Mouse (Mus musculus) urinary bladder, adult 2 months (tissue): ENCODE data around the gene Arhgap35. TPM values are rescaled to one million over a fixed set of nuclear protein-coding genes. Genes with fewer than 3 reads are reported as not detected.
"Not testable (repeated sequence)": the region's sequence is repeated elsewhere in the genome, so short reads cannot be mapped to it uniquely, and the experiment has no call there.

Experiments used
- DNase-seq: peaks from one replicate; pipeline ENCODE4 v3.0.0; 2022; ENCODE audit warnings: low spot score
- polyA plus RNA-seq: library from polyadenylated mRNA; depleted of rRNA; stranded (reverse); fragments of >200 nt; gene quantifications from 2 replicates; pipeline ENCODE4 v1.2.3, GENCODE M21; 2012

The Arhgap35 gene
- polyA plus RNA-seq, 1 experiment: 17.8 TPM

DNA sequence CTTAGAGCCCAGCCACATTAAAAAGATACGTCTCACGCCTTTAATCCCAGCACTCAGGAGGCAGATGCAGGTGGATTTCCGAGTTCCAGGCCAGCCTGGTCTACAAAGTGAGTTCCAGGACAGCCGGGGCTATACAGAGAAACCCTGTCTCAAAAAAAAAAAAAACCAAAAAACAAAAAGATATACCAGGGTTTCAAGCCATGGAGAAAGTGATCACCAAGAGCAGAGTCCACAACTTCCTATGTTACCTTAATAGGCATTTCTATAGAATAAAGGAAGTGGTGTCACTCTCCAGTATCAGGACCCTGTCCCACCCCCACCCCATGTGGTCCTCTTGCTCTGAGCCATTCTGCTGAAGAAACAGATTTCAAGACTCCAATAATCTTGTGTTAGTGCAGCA is 8.0 kb downstream of the Arhgap35 start:
- not testable (repeated sequence) for DNase-seq

DNA sequence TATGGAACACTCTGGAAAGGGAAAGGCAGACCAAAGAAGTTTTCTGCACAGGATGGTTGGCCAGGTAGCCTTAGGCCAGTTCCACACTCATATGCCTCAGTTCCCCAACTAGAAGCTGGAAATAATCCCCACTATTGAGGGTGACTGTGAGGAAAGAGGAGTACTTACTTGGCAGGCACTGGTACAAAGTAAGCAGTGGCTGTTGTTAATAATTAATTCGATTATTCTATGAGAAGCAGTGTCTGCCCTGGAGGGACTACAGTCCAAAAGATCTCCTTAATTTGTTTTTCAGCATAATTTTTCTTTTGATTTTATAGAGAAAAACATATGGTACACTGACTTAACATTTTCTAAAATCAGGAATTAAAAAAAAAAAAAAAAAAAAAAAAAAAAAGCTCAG is 10.7 kb downstream of the Arhgap35 start:
- DNase-seq: no peak

DNA sequence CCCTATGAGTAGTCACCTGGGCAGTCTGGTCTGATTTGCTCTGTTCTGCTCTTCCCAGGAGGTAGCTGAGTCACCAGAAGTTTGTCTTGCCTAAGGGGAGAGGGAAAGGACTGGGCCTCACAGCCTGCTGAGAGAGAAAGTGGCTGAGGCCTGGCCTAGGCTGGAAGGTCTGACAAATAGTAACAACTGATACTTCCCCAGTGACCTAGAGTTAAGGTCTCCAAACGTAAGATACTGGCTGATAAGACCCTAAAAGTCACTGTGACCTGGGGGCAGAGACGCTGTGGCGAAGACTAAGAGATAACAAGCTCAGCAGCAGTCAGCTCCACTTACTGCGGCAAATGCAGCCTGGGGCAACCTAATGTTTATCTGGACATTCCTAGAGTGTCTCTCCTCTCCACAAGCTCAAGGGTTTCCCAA is 13.1 kb downstream of the Arhgap35 start:
- DNase-seq: no peak

DNA sequence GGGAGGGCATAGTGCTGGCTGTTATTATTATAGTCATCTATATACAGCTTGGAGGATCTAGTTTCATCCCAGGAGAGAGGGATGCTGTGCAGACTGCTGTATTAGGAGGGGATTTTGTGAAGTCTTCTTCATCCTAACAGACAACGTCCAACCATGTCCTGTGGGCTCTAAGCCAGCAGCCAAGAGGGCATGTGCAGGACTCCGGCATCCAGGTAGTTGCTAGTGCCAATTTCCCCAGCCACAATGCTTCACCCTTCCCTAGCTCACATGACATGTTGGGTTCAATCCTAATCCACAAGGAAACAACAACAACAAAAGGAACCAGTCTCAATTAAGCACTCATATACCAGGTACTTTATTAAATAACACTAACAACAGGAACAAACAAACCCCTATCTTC is 15.8 kb downstream of the Arhgap35 start:
- DNase-seq: no peak

DNA sequence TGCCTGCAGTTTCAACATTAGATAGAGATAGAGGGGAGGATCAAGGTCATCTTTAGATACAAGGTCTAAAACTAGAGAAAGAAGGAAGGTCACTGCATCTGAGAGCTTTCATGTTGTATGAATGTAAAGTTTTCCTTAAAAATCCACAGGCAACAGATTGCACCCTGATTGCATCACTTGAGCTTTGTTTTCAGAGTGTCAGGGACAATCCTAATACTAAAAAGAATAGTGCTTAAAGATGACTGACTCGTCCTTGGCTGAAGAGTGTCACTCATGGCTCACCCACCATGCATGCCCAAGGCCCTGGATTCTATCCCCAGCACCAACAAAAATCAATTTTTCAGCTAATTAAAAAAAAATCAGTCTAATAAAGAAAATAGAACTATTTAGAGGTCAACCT is 23.5 kb downstream of the Arhgap35 start:
- DNase-seq: no peak

DNA sequence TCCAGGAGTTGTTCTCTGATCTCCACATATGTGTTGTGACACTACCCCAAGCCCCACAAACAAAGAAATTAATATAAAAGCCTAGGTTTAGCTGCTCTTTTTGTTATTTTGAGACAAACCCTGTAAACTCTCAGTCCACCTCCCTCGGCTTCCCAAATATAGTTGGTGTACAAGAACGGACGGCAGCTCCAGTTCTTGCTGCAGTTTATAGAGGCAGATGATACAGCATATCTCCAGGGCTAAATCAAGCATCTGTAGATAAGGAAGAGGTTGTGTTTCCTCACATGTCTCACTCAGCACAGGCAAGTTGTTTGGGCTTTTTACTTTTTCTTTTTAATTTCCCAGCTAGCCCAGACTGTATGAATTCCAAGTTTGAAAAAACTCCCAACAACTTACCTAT is 27.1 kb downstream of the Arhgap35 start:
- no peak for DNase-seq

DNA sequence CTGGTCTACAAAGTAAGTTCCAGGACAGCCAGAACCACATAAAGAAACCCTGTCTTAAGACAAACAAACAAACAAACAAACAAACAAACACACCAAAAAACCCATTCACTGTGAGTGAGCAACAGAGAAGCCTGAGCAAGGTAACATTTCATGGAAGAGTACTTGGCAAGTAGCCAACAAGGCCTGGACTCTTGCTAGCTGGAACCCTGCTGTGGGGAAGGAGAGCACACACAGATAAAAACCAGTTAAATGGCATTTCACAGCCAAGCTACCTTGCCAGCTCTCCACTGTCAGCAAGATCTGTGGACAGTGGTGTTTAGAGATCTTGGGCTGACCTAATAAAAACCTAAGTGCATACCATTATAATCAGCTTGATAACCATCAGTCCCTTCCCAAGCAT is 30.4 kb downstream of the Arhgap35 start:
- DNase-seq: no peak

DNA sequence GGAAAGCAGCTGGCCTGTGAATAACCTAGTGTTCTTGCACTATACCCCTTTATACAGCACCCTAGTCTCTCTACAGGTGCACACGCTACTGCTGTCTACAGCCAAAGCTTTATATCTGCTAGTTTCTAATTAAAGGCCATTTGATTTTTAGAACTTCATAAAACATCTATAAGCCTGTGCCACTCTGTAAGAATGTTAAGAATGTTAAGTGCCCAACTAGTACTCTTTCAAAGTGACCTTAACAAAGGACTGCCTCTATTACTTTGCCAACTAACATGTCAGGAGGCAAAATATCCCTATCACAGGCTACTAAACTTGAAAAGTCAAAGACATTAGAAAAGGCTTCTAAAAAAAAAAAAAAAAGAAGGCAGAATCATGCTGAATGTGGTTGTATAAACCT is 31.0 kb downstream of the Arhgap35 start:
- DNase-seq: no peak

DNA sequence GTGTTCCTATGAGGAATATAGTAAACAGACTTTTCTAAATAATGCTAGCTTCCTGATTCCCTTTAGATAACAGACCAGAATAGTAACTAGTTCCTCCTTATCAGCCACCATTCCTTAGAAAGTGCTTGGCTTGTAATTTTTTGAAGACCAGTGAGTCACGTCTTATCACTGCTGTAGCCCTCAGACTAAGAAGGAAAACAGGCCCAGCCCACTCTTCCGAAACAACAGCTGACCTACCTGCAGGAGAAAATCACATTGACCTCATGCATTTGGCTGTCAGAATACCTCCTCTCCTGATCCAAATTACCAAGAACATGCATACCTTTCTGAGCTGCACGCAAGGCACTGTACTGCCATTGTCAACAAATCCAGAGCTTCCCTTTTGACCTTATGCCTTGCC is 32.5 kb downstream of the Arhgap35 start:
- no peak for DNase-seq

DNA sequence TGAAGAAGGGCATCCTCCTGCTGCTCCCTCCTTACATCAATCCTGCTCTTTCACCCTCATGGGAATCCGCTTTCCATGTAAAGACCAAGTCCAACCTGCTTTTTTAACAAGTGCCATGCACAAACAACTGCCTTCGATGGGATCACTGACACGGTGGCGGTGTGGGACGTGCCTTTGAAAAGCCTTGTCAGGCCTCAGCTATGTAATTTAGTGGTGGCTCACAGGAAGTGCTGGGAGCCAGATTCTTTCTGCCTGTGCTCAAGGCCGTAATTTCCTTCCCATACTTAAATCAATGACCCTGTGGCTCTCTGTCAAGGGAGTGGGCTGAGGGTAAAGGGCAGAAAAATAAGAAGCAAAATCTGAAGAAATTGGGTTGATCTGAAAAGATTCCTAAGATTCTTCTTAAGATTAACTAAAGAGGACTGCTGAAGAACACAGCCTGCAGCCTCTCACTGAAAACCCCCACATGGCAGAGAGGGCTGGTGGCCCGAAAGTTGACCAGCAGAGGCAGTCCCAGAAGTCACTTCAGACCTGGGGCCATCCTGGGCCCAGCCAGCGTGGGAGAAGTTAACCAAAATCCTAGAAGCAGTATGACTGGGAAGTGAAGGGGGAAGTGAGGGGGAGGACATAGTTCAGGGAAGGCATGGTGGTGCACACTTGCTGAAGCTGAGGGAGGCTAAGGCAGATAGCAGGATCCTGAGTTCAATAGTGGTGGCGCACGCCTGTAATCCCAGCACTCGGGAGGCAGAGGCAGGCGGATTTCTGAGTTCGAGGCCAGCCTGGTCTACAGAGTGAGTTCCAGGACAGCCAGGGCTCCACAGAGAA is 33.3 kb downstream of the Arhgap35 start:
- no peak for DNase-seq

DNA sequence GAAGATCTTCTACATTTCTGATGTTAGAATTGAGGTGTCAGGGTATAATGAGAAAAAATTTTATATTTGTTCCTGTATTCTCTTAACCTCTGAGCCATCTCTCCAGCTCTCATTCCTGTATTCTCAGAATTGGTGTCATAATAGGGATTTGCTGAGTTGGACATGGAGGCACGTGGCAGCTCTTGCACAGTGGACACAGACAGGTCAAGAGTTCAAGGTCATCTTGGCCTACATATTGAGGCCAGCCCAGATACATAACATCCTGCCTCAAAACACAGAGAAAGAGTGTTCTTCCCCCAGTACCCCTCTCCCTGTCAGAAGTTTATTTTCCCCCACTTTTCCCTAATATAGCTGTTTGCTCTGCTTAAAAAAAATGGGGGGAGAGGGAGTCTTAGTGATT is 38.1 kb downstream of the Arhgap35 start:
- no peak for DNase-seq

DNA sequence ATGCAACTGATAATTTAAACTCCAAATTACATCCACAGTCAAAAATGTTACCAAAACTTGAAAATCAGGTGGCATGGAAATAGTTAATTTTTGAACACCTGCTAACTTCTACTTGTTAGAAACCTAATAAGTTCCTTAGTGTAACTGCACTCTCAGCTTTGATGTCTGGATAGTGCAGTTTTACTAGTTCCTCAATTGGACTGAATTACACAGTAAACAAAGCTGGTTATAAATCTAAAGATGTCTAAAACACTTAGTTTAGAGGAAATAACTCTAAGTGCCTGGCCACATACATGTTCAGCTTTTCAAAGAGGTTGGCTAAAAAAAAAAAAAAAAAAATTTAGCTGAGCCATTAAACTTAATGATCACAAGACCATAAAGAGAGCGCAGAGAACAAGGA is 43.6 kb downstream of the Arhgap35 start:
- DNase-seq: no peak

DNA sequence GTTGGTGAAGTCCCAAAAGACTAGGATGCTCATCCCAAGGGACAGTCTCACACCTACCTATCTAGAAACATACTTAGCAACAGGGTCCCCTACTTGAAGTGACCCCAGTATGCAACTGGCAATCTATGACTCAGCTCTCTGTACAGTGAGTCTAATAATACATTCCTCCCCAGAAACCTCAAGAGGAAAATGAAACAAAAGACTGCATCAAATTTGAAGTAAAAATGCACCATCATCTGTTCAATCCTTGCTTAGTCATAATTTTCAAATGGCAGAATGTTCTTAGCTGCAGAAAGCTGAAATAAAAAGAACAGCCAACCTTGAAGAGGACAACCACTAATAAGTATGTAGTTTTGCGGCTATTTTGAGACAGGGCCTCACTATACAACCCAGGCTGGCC is 44.1 kb downstream of the Arhgap35 start:
- no peak for DNase-seq

DNA sequence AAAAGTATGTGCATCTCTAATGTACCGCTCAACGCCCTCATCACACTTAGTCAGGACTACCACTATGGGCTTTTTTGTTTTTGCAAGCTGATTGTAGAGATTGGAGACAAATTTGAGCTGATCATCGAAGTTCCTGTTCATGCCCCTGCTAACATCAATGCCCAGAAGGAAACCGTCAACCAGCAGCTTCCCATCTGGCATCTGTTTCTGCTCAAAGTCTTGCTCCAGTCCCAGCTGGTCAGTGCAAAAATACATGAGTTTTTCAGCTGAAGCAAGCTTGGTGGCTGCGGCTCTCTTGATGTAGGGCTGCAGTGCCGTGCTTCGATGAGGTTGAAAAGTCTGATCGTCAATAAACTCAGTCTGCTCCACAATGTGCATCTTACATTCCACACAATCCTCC is 50.3 kb downstream of the Arhgap35 start:
- DNase-seq: no peak

DNA sequence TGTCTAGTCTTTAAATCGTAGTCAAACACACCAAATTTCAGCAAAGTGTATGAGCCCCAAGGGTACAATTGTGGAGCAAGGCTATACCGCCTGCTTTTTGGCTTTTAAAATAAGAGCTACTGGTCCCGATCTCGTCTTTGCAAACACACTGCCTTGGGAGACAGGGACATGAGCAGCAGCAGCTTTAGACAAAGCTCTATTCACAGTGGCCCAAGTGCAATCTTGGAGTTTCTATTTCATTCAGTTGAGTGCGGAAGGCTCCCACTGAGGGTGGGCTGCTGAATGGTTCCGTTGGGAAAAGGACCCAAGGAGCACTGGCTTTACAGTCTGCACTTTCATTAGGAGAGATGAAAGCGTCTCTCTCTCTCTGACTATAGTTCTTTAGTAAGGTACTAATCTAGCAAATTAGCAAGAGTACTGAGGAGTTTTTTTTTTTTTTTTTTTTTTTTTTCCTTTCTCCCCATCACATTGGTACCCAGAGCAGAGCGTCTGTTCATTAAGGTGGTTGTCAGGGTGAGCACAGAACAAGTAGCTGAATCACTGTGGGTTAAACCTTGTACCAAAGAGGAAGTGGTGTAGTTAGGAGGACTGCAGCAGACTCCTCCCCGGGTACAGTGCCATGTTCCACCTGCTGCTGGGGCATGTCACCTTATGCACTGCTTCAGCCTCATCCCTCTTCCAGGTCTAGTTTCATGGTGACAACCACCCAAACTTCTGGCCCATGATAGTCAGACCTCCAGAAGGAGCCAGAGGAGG is 56.8 kb downstream of the Arhgap35 start:
- no peak for DNase-seq

DNA sequence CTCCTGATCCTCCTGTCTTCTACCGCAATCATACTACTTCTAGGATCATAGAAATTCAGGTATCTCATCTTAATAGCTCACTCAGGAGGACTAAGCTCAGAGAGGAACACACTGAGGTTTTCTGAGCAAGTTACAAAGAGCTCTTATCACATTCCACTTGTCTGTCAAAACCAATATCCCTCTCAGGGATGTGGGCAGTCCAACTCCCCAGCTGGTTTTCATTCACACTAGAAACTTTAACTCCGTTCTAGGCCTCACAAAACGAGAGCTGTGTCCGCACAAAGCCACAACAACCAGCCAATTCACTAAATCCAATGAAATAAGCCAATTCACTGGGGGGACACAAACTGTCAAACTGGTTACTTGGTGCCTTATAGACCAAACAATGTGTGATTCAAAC is 57.5 kb downstream of the Arhgap35 start:
- no peak for DNase-seq

DNA sequence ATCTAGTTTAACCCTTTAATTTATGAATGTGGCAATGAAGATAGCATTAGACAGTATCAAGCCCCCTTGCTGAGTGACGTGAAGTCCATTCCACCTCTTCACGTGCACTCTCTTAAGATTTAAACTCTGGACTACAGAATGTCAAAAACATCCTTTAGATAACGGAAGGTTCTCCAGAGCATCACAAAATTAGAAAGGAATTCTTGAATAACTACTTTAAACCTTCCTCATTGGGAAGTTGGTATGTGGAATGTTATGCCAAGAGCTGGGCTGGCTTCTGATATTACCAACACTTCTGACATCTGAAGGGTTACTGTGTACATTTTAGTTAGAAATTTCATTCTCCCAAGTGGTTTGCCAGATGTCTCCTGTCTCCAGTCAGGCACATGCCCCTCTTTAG is 60.6 kb downstream of the Arhgap35 start:
- no peak for DNase-seq

DNA sequence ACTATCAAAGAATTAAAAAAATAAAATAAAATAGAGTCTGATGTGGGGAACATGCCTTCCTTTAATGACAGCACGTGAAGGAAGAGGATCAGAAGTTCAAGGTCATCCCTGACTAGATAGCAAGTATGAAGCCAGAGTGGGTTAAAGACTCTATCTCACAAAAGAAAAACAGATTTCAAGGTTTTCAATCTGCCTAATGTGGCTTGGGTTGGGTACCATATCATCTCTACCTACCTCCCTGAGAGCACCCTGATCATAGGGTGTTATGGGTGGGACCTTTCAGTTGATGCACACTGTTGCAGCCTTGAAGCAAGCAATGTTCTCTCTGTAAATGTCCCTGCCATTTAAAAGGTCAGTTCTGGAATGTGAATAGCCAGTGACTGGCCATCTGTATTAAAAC is 63.2 kb downstream of the Arhgap35 start:
- DNase-seq: no peak

DNA sequence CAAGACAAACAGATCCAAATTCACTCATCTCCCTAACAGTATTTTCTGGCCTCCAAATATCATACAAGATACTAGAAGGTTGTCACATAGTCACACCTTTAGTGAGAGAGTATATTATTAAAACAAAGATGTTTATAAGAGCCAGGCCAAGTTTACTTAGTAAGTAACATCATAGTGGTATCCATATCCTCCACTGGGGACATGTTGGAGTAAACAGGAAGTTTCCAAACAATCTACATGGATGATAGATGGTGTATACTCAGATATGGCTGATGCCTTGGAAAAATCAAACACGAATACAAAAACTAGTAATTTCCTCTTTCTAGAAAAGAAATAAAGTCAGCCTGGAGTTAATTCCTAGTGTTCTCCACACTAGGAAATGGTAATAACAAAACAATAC is 65.5 kb downstream of the Arhgap35 start:
- no peak for DNase-seq

DNA sequence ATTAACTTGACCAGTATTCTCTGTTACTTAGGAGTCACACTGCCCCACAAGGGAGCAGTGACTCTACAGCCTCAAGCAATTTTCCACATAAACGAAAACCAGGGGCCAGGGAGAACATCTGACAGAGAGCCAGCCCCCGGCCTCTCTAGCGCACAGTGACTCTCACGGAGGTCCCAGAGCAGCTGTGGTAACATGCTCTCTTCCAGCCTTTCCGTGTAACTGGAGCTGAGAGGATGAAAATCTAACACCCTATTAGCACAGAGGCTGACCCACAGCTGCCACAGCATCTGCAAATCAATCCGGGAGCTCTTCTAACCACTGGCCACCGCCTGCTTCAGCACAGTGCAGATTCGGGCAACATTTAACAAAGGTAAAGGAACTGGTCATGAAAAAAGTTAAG is 70.0 kb downstream of the Arhgap35 start:
- DNase-seq: no peak

DNA sequence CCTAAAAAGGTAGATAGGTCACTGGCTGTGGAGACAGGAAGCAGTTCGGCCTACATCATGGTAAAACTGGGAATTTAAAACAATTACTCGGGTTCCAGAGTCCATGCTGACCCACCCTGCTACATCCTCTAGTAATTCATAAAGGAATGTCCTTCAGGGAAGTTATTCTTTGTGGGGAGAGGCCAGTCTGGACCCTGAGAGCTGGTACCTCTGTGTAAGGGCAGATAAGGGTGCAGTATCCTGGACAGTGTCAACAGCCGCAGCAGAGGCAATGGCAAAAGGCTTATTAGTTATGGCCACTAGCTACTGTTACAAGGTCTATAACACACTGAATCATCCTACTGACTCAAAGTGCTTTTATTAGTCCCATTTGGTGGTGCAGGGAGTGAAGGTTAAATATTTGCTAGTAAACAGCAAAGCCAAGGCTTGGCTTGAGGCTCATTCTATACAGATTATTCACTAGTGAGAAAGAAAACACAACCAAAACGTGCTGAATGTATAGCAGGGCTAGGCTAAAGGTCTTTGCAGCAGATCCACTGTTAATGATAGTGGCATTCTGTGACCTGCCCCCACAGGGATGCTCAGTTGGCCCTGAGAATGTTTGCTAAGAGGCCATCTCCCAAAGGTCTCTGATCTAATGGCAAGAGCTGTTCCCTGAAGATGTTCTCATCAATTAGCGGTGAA is 77.4 kb downstream of the Arhgap35 start:
- DNase-seq: no peak

DNA sequence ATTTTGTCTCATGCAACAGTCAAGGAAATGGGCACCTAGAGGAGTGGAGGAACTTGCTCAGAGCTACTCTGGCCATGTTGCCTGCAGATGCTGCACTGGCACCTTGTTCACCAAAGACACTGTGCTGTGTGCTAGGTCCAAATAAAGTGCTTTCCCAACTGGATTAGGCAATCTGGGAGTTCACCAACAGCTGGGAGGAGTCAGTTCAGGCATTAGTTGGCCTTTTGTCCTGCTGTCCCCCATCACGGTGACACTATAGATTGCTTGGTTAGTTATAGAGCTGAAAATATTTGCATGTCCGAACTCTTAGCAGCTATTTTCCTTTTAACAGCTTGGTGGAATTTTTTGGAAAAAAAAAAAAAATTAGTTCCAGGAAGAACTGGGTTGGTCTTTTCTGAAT is 88.8 kb downstream of the Arhgap35 start:
- DNase-seq: no peak

DNA sequence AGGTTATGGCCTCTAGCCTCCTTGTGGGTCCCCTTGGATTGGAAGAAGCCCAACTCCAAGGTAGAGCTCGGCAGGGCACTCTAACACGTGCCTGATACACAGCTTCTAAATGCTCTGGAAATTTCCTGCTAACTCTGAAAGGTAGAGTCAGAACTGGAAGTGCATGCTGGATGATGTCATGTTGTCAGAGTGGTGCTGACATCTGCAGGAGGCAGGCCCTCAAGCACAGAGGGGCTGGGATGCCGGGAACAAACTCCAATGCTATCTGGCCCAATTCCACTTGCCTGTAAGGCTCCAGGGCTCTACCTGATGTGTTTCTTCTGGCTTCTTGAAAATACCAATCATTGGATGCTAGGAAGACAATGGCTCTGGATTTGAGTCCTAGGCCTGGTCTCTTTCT is 89.3 kb downstream of the Arhgap35 start:
- DNase-seq: no peak
